Mouse (Mus musculus) lung, postnatal 0 days (tissue): ENCODE results near the gene Hoxd10. TPM values are rescaled to one million over a fixed set of nuclear protein-coding genes. Genes with fewer than 3 reads are reported as not detected.

Experiments used
- ATAC-seq: fragments of 200-750 bp; cut with Nextera tagmentation; 2 replicates; pipeline ENCODE4 v1.8.0; 2017; ENCODE audit warnings: moderate library complexity
- DNase-seq: peaks from one replicate; pipeline ENCODE4 v3.0.0-alpha.2; 2016; ENCODE audit warnings: low spot score
- H3K27ac ChIP-seq: fragments of 300-500 bp; sonication (generic); 2 replicates; pipeline ENCODE4 v1.5.1; 2014; ENCODE audit warnings: antibody characterized with exemption, mild to moderate bottlenecking, low read length, mixed read lengths
- H3K27me3 ChIP-seq: fragments of 300-500 bp; sonication (generic); replicated peaks from 2 replicates; pipeline ENCODE4 v1.6.1; 2014; ENCODE audit warnings: low read length, mixed read lengths; ENCODE audit not compliant: insufficient read depth
- H3K36me3 ChIP-seq: fragments of 300-500 bp; sonication (generic); 2 replicates; pipeline ENCODE4 v1.6.1; 2014; ENCODE audit warnings: low read length, mixed read lengths; ENCODE audit not compliant: insufficient read depth
- H3K4me1 ChIP-seq: fragments of 300-500 bp; sonication (generic); 2 replicates; pipeline ENCODE4 v1.6.1; 2014; ENCODE audit warnings: antibody characterized with exemption, low read depth, low read length, mixed read lengths; ENCODE audit not compliant: insufficient read depth
- H3K4me2 ChIP-seq: fragments of 300-500 bp; sonication (generic); replicated peaks from 2 replicates; pipeline ENCODE4 v1.6.1; 2014; ENCODE audit warnings: low read depth, mild to moderate bottlenecking, low read length, moderate library complexity, mixed read lengths
- H3K4me3 ChIP-seq: fragments of 300-500 bp; sonication (generic); 2 replicates; pipeline ENCODE4 v1.5.1; 2014; ENCODE audit warnings: low read depth, low read length
- H3K9ac ChIP-seq: fragments of 300-500 bp; sonication (generic); replicated peaks from 2 replicates; pipeline ENCODE4 v1.6.1; 2014; ENCODE audit warnings: low read depth, mild to moderate bottlenecking
- H3K9me3 ChIP-seq: fragments of 300-500 bp; sonication (generic); 2 replicates; pipeline ENCODE4 v1.6.1; 2016; ENCODE audit warnings: low read length, mixed read lengths
- CTCF ChIP-seq: IDR thresholded peaks from 2 replicates; pipeline ENCODE4 v1.5.1; 2016; ENCODE audit warnings: antibody characterized with exemption, mild to moderate bottlenecking
- EP300 ChIP-seq: IDR thresholded peaks from 2 replicates; pipeline ENCODE4 v1.6.1; 2016; ENCODE audit warnings: antibody characterized with exemption, mild to moderate bottlenecking, control low read depth
- WGBS: fragments of 180-500 bp; shearing (Covaris S2); extraction: QIAGEN DNeasy Blood & Tissue Kit; methylation state at CpG from one replicate; pipeline ENCODE4 v1.1.7; 2014; 5-methylcytosine and 5-hydroxymethylcytosine counted together
- polyA plus RNA-seq: library from polyadenylated mRNA; unstranded; fragments of >200 nt; fragmentation: Nextera tagmentation; extraction: Ambion mirVana; gene quantifications from 2 replicates; pipeline ENCODE4 v1.2.1, GENCODE M21; 2015

The Hoxd10 gene
- polyA plus RNA-seq, 1 experiment from 2014 or later, result 0.20 TPM

DNA sequence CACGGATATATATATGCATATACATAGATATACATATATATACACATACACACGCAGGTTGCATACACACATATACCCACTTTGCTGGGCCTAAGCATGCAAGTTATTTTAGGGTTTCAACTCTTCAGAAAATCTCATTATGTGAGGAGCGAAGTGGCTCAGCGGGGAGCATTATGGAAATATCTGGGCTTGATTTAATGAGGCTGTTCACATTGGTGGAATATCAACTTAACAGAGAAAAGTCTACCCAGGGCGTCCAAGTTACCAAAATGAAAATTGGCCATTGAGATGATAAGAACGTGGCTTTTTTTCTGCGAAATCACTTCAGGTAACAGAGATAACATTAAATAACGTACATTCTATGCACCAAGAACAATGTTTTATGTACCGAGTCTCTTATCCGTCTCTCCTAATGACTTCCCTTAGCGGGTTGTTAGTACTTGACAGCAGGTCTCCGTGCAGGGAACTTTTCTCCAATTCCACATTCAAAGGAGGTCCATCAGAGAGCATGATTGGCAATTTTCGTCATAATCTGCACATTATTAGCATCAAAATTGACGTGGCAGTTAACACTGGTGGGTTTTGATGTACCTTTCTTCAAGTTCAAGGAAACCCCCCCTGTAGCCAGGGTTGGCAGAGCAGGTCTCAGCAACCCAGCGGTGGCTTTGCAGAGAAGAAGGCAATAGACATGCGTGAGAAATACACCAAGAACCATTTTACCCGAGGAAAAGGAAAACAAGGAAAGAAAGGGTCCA is 37.8 kb upstream of the Hoxd10 start:
- no peak for ATAC-seq
- DNase-seq, result no peak
- peaks cover 79% of the 10 kb centered on the region for H3K27me3 ChIP-seq
- H3K9me3 ChIP-seq, result no peaks in the 10 kb centered on the region
- no peak overlapping the region for H3K9ac ChIP-seq
- 14% methylated on average over 17 of the region's 17 CpGs for WGBS
- no peak overlapping the region for H3K4me2 ChIP-seq
- no peaks in the 10 kb centered on the region for H3K36me3 ChIP-seq
- 0 out of 2 replicates have a peak, but pooled peaks cover 9% of the 10 kb centered on the region for H3K4me1 ChIP-seq
- no peak for TF ChIP-seq EP300
- no peak overlapping the region for H3K4me3 ChIP-seq
- H3K27ac ChIP-seq, result no peak overlapping the region

DNA sequence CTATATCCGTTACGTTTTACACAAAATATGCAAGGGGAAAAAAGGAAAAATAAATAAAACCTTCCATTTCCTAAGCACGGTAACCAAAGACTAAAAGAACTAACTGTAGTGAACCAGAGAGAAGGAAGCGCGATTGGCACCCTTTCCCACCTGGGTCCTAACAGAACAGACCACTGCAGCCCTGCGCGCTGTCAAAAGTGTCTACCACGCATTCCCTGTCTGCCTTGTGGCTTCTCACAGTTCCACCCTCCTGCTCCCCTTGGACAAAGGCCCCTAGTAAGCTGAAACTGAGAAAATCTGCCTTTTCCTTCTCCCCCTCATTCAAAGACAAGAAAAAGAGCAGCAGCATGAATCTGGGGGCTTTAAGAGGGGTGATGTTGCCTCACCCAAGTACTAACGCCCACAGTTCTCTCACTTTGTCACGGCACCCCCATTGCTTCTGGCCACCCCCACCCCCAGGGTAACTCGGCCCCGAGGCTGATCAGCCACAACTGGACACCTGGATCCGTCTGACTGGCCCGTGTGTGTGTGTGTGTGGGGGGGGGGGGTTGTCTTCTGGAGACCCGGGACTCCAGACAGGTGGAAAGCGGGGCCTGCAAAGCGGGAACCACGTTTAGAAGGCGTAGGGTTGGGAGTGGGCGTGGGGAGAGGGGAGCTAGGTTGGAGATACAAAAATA is 36.8 kb upstream of the Hoxd10 start:
- DNase-seq, result no peak
- Histone ChIP-seq H3K9me3 (no peaks in the 10 kb centered on the region), H3K27me3 (peaks cover 80% of the 10 kb centered on the region), H3K27ac (no peak overlapping the region), H3K9ac (no peak overlapping the region), H3K4me3 (peak overlapping the region; percentile 27; the same call in 1 of the 2 replicates), H3K4me1 (0 out of 2 replicates have a peak, but pooled peaks cover 9% of the 10 kb centered on the region), H3K4me2 (no peak overlapping the region), H3K36me3 (no peaks in the 10 kb centered on the region)
- no peak for ATAC-seq
- WGBS, result 9% methylated on average over 19 of the region's 20 CpGs
- TF ChIP-seq CTCF (no peak), EP300 (no peak)

DNA sequence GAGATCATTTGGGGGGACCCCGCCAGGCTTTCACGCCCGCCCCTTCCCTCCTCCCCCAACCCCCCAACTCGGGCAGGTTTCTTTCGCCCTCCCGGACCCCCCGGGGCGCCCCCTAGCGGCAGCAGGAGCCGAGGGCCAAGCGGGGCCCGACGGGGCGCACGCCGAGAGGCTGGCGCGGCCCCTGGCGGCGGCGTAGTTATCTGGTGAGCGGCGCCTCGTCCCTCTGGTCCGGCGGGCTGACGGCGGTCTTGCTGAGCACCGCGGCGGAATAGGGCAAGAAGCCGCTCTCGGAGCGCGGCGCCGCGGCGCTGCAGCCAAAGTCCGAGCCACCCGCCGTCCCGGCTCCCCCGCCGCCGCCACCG is 36.3 kb upstream of the Hoxd10 start:
- Histone ChIP-seq H3K9me3 (no peaks in the 10 kb centered on the region), H3K27me3 (peaks cover 76% of the 10 kb centered on the region), H3K36me3 (no peaks in the 10 kb centered on the region), H3K9ac (no peak overlapping the region), H3K27ac (no peak overlapping the region), H3K4me1 (0 out of 2 replicates have a peak, but pooled peaks cover 9% of the 10 kb centered on the region), H3K4me3 (peak overlapping the region; percentile 27; the same call in 1 of the 2 replicates), H3K4me2 (peak overlapping the region; percentile 42)
- peak; percentile 48 for TF ChIP-seq CTCF
- no peak for TF ChIP-seq EP300
- ATAC-seq (no peak; the same call in 1 of the 2 replicates), DNase-seq (no peak)
- WGBS, result under 1% methylated on average over 19 of the region's 47 CpGs

DNA sequence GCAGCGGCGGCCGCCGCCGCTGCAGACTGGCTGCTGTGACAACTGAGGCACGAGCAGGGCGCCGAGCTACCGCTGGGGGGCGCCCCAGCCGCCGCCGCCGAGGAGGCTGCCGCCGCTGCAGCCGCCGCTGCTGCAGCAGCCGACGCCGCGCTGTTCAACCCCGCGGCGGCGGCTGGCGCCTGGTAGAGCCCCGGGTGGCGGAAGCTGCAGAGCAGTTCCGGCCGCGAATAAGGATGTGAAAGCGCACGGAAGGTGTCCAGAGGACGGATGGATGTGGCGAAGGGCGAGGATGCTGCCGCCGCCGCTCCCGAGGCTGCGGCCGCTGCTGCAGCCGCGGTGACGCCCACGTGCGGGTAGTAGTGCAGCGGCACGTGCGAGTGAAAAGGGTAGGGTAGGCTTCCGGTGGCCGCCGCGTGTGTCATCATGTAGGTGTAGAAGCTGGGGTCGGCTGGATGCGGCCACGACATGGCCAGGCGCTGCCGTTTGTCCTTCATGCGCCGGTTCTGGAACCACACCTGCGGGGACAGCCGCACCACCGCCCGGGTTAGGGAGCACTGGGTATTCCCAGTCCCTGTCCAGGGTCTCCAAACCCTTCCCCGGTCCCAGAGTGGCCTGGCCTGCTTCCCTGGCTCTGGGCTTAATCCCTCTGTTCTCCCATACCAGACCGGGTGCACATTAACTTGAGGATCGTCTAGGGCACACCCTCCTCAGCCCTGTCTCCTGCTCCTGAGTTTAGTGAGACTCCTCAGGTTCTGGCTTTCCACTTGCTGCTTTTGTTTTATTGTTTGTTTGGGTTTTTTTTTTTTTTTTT is 35.7 kb upstream of the Hoxd10 start:
- DNase-seq, result no peak
- H3K27ac ChIP-seq, result no peak overlapping the region
- under 1% methylated on average over 57 of the region's 69 CpGs for WGBS
- peak; percentile 26; the same call in 1 of the 2 replicates for ATAC-seq
- TF ChIP-seq EP300 (no peak), CTCF (no peak)
- no peaks in the 10 kb centered on the region for H3K9me3 ChIP-seq
- H3K4me1 ChIP-seq, result 0 out of 2 replicates have a peak, but pooled peaks cover 9% of the 10 kb centered on the region
- no peak overlapping the region for H3K9ac ChIP-seq
- peaks cover 76% of the 10 kb centered on the region for H3K27me3 ChIP-seq
- H3K4me2 ChIP-seq, result peak overlapping the region; percentile 42
- no peaks in the 10 kb centered on the region for H3K36me3 ChIP-seq
- peak overlapping the region; percentile 27; the same call in 1 of the 2 replicates for H3K4me3 ChIP-seq

DNA sequence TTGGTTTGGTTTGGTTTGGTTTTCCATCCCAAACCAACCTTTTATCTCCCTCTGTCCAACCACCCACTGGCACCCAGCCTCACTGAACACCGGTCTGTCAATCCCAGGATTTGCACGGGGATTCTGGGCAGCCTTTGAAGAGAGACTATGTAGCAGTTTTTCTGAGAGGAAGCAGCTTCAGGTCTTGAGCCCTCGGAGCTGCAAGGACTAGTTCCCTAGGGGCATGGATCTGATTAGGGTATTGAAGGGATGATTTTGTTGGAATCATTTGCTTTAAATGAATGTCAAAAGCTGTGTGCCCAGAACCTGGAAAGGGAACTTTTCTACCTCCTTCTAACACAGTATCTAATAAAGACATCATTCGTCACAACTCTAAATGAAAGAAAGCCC is 35.1 kb upstream of the Hoxd10 start:
- H3K27ac ChIP-seq, result no peak overlapping the region
- no peak overlapping the region for H3K9ac ChIP-seq
- H3K27me3 ChIP-seq, result peaks cover 76% of the 10 kb centered on the region
- no peak overlapping the region for H3K4me2 ChIP-seq
- no peaks in the 10 kb centered on the region for H3K9me3 ChIP-seq
- 10% methylated on average over 4 of the region's 4 CpGs for WGBS
- 0 out of 2 replicates have a peak, but pooled peaks cover 9% of the 10 kb centered on the region for H3K4me1 ChIP-seq
- H3K36me3 ChIP-seq, result no peaks in the 10 kb centered on the region
- DNase-seq (no peak), ATAC-seq (no peak)
- no peak overlapping the region for H3K4me3 ChIP-seq
- TF ChIP-seq EP300, result no peak
- TF ChIP-seq CTCF, result no peak
